Mouse (Mus musculus) brown adipose tissue, adult 24 weeks (tissue): Measurements from ENCODE around the gene Acss1. TPM values are rescaled to one million over a fixed set of nuclear protein-coding genes. Genes with fewer than 3 reads are reported as not detected.

Experiments
- H3K27ac ChIP-seq: fragments of 200-500 bp; replicated peaks from 2 replicates; pipeline ENCODE4 v1.5.1; 2012; ENCODE audit warnings: low read depth, mild to moderate bottlenecking, low read length
- H3K4me1 ChIP-seq: fragments of 200-500 bp; 2 replicates; pipeline ENCODE4 v1.6.1; 2012; ENCODE audit warnings: low read length, mixed read lengths; ENCODE audit not compliant: control insufficient read depth, insufficient read depth, insufficient read length
- H3K4me3 ChIP-seq: fragments of 200-500 bp; 2 replicates; pipeline ENCODE4 v1.5.1; 2012; ENCODE audit warnings: low read depth, mild to moderate bottlenecking, low read length, moderate library complexity; ENCODE audit not compliant: insufficient read depth
- polyA plus RNA-seq: library from polyadenylated mRNA; stranded (reverse); fragments of >200 nt; gene quantifications from 2 replicates; pipeline ENCODE4 v1.2.4, GENCODE M21; 2012; ENCODE audit not compliant: missing spikeins, insufficient read depth, insufficient read length

Acss1 gene
- polyA plus RNA-seq, 1 experiment = 102 TPM

DNA sequence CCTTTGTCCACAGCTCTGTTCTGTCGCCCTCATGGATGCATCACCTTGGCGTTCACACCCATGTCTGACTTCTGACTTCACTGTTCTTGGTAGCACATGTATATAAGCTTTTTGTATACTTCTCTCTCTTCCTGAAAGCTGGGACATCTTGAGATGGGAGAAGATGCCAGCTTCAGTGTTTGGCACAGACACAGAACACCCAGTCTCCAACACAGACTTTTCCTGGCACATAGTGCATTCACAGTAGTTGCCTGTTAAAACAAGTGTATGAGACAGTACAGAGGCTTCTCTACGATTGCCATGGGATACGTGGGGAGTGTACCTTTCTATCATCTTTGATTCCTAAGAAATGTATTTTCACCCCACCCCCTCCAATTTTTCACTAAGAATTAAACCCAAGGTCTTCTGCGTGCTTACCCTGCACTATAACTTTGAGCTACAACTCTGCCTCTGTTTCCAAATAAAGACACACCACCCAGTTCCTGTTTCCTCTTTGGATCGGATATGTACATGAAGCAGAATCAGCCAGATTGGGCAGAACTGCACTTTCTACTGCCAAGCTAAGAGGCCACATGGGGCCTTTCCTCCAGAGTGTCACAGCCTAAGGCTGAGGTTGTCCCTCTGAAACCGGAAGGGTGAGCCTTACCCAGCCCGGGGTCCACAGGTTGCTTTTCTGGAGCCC, 3.5 kb upstream of the Acss1 start:
- peak overlapping the region; percentile 60 for H3K27ac ChIP-seq
- H3K4me1 ChIP-seq = peaks cover 17% of the 10 kb centered on the region
- no peak overlapping the region for H3K4me3 ChIP-seq

DNA sequence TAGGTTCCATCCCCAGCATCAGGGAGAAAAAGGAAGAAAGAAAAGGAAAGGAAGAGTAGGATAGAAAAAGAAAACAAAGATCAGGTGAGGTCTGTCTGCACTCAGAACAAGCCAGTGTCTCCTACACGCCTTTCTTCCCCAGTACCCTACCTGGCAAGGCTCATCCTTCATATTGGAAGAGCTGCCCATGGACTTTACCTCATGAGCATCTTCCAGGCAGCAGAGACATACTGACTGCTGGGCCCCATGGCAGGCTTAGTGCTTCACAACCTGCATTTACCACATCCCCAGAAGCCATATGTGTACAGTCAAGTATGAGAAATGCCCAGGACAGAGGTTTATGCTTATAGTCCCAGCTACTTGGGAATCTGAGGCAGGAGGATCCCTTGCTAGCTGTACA, 2.6 kb upstream of the Acss1 start:
- H3K27ac ChIP-seq = no peak overlapping the region
- no peak overlapping the region for H3K4me3 ChIP-seq
- peaks cover 19% of the 10 kb centered on the region for H3K4me1 ChIP-seq

DNA sequence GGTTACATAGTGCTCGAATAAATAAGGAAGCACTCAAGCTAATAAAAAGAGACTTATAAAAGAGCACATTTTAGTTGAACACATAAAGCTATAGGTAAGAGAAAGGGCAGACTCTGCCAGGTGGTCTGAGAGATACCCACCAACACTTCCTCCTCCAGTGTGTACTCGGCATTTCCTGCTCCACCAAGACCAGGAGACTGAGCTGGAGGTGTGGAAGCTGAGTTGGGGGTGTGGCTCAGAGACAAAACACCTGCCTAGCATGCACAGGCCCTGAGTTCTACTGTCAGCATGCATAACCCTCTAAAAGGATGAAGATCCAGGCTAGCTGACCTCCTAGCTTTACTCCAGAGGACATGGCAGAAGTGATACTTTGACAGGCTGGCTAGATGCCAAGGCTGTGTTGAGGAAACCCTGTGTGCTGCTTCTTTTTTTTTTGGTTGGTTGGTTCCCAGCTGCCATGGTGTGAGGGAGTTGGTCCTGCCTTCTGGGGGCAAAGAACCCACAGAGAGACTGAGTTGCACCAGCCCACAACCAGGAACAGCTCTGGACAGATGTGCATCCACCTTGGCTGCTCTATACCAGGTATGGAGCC, 1.2 kb upstream of the Acss1 start:
- Histone ChIP-seq H3K27ac (0 out of 2 replicates have a peak overlapping the region, but pooled peaks have one; percentile 7), H3K4me1 (peaks cover 22% of the 10 kb centered on the region), H3K4me3 (no peak overlapping the region)

DNA sequence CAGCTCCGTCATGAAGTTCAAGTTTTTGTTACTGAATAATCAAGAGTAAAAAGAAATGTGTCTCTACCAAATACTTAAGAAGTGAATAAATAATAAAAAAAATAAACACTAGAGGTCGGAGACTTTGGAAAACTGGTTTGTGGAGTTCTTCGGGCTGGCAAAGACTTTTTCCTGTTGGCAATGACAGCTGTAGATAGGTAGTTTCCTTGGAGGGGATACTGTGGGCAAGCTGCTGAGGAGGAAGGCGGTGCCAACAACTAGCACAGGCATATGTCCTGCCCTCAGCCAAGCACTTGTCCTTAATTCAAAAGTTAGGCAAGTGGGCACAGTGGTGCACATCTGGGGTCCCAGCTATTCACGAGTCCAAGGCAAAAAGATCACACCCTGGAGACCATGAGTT, 656 bp upstream of the Acss1 start:
- no peak overlapping the region for H3K4me3 ChIP-seq
- peaks cover 22% of the 10 kb centered on the region for H3K4me1 ChIP-seq
- peak overlapping the region; percentile 57; the same call in 1 of the 2 replicates for H3K27ac ChIP-seq

DNA sequence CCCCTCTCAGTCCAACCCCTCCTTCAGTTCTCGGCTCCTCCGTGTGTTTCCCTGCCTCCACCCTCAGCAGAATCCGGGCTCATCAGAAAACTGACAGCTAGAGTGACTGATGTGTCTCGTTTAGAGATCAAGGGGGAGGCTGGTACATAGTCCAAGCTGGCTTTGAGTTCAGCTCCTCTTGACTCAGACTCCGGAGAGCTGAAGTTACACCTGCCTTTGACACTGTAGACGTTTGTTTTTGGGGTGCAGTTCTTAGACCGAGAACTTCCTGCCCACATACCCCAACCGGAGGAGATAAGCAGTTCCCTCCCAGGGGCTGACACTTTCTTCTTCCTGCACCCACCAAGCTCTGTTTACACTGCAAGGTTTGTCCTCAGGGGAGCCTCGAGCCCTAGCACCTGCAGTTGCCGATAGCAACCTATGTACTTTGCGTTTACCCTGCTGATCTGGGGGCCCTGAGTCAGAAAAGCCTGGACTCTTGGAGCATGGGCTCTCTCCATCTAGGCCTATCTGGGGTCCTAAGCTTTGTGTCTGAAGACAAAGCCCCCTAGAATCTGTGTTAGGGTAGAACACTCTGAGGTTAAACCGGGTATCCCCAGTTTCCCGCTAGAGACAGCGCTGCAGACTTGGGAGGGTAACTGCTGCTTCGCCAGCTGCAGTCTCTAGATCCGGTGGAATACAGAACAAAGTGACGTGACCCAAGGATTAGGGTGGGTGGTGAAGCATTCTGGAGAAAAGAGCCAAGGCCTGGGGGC, 1.1 kb downstream of the Acss1 start:
- peak overlapping the region; percentile 54 for H3K27ac ChIP-seq
- peaks cover 21% of the 10 kb centered on the region for H3K4me1 ChIP-seq
- peak overlapping the region; percentile 71 for H3K4me3 ChIP-seq

DNA sequence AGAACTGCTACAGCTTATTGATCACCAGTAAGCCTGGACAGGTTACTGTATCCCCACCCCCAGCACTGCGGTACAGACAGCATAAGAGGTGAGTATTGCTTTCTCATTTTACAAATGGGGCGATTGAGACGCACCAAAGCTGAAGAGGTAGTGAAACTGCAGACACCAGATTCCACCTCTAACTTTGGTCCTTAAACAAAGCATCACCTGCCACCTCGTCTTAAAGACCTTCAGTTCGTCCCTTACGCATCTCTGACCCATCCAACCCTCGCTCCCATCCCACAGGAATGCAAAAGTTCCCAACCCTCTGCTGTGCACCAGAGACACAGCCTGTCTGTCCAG, 1.6 kb downstream of the Acss1 start:
- H3K4me3 ChIP-seq = peak overlapping the region; percentile 71
- peaks cover 24% of the 10 kb centered on the region for H3K4me1 ChIP-seq
- H3K27ac ChIP-seq = peak overlapping the region; percentile 54

DNA sequence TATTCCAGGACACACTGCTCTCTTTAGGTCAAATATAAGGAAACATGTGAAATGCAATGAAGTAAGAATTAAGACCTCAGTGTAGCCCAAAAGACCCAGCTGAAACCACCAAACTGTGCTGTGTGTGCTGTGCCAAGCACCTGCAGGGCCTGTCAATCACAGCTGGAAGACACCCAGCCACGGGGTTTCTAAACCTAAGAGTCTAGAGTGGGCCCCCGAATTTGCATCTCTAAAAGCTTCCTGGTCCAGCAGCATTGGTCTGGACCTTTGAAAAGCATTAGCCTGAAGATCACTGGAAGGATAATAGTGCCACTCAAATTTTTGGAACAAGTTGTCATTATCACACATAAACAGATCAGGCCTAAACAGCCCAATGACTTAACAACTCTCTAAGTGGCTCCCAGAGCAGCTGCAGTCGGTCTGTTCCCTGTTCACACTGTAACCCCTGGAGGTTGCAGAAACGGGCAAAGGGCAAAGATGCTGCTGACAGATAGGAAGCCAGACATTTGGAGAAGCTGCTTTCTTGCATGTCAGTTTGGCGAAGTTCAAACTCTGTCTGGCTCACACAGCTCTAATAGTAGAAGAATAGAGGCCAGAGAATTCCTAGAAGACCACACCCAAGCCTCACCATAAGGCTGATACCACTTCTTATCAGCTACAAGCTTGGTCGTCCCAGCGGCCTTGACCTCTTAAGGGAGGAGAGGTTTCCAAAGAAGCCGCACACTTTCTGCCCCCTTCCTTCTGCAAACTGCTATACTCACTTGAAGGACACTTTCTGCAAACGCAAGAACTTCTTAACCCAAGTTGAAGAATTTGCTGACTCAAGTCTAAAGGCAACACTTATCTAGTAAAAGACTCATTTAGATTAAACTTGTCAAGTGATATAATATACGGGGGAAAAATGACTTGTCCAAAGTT, 2.5 kb downstream of the Acss1 start:
- H3K27ac ChIP-seq = peak overlapping the region; percentile 15; the same call in 1 of the 2 replicates
- no peak overlapping the region for H3K4me3 ChIP-seq
- H3K4me1 ChIP-seq = peaks cover 24% of the 10 kb centered on the region

DNA sequence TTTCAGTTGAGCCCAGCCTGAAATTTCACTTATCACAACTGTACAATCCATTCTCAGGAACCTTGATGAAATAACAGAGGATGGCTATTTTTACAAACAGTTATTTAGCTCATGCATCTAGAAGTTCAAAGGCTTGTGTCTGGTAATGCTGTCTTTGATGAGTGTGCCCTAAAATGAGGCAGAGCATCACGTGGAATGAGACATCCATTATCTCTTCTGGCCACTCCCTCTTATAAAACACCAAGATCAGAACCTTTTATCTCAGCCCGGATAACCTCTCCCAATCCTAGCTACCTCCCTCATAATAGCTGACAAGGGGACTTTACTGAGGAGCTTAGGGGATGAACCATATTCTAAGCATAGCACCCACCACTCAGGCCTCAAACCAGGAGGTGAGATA, 3.3 kb downstream of the Acss1 start:
- peak overlapping the region; percentile 41 for H3K27ac ChIP-seq
- no peak overlapping the region for H3K4me3 ChIP-seq
- peaks cover 26% of the 10 kb centered on the region for H3K4me1 ChIP-seq

DNA sequence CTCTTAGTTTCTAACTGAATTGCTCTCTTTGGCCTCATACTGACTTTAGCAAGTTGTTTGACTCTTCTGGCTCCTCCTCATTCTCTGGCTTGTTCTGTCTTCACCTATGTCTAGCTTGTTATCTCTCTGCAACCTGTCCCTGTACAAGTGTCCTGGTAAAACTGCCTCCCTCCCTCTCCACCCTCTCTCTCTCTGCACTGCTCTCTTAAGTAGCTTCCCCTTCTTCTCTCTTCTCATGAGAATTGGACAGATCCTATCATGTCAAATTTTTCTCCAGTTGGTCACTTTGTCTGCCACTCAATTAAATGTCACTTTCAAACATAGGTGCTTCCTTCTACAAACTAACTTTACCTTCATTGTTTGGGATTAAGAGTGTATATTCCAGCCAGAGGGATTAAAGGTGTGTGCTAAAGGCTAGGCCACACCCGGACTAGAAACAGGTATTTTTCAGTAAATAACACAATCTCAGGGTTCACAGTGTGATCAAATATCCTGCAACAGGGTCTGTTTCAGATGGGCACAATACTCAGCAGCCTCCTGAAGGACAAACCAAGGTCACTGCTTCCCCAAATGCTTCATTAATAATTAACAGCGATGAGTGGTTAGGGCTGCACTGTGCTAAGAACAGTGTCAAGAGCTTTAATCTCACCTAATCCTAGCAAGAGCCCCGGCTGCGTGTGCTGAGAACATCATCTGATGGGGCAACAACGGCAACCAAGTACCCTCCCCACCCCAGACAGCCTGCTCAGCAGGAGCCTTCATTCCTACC, 4.0 kb downstream of the Acss1 start:
- peak overlapping the region; percentile 86 for H3K27ac ChIP-seq
- no peak overlapping the region for H3K4me3 ChIP-seq
- H3K4me1 ChIP-seq = peaks cover 24% of the 10 kb centered on the region

DNA sequence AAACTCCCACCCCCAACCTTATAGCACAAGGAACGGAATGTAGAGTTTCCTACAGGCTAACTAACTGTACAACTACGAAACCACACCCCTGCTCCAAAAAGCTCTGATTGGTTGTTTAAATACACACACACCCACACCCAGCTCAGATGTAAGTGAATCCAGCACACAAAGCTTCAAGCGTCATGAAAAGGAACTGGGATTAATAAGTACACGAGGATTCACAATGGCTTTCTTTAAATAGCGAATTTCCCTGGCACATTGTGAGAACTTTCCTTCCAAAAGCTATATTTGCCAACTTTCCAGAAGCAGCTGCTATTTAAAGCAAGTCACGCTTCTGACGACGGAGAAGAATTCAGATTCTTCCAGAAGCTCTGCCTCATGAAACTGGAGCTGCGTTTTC, 5.0 kb downstream of the Acss1 start:
- peak overlapping the region; percentile 86 for H3K27ac ChIP-seq
- H3K4me1 ChIP-seq = peaks cover 22% of the 10 kb centered on the region
- no peak overlapping the region for H3K4me3 ChIP-seq

DNA sequence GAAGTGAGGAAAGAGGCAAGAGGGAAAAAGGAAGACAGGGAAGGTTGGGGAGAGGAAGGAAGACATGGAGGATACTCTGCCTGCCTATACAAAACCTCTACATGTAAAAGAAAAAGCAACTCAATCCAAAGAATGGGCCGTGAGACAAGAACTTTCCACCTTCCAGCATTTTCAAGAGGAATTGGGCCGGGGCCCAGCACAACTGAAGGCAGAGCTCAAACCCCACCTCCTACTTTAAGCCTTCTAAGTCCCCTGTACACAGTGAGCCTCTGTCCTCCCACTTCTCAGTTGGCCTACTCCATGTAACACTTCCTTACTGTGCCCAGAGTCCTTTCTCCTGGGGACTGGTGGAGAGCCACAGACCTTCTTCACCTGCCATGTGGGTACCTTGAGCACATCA, 6.3 kb downstream of the Acss1 start:
- Histone ChIP-seq H3K27ac (peak overlapping the region; percentile 80; the same call in 1 of the 2 replicates), H3K4me1 (peaks cover 22% of the 10 kb centered on the region), H3K4me3 (no peak overlapping the region)

DNA sequence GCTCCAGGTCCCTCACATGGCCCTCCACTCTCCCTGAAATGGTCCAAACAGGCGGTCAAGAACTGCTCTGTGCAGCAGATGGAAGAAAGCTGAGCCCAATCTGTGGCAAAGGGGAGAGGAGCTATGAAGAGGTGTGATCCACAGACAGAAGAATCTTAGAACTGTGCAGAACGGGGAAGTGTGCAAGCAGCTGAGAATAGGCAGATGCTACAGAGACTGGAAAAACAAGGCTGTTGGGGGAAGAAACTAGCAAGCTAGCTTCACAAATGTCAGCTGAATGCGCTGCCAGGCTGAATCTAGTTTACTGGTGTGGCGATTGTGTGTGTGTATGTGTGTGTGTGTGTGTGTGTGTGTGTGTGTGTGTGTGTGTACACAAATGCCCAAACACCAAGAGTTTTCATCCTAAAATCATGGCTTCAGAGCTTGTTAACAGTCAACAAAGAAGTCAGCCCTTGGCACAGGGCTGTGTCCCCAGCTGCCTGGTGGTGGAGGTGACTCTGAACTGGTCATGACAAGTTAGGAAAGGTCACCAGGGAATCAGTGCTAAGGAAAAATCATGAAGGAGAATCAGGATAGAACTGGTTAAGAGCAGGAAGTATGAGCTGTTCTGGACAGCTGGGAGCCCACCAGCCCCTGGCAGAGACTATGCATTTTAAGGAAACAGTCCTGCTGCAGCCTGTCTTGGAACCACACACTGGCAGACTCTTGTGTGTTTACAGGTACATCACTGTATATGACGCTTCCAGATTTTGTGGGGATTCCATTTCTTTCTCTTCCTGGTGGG, 7.4 kb downstream of the Acss1 start:
- H3K4me1 ChIP-seq = peaks cover 19% of the 10 kb centered on the region
- no peak overlapping the region for H3K4me3 ChIP-seq
- H3K27ac ChIP-seq = peak overlapping the region; percentile 51

DNA sequence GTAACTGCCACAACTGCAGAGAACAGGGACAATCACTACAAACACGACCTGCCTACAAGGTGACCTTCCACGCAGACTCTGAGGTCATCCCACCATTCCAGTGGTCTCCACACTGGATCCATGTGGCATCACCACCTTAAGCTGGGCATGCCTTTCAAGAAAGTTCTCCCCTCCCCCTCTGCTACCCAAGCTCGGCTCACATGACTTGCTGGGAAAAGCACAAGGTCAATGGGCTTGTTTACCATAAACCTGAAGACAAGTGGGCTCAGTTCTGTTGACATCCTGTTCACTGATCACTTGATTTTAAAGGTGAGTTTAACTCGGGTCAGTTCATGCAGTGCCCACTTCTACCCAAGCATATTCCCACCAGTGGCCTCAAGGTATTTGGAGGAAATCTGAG, 8.3 kb downstream of the Acss1 start:
- H3K27ac ChIP-seq = no peak overlapping the region
- peaks cover 17% of the 10 kb centered on the region for H3K4me1 ChIP-seq

More for the DNA sequence above, 8.3 kb downstream of the Acss1 start:
- H3K4me3 ChIP-seq = no peak overlapping the region
